Mouse (Mus musculus): ENCODE results near the gene Tmc3.

Tmc3 gene

DNA sequence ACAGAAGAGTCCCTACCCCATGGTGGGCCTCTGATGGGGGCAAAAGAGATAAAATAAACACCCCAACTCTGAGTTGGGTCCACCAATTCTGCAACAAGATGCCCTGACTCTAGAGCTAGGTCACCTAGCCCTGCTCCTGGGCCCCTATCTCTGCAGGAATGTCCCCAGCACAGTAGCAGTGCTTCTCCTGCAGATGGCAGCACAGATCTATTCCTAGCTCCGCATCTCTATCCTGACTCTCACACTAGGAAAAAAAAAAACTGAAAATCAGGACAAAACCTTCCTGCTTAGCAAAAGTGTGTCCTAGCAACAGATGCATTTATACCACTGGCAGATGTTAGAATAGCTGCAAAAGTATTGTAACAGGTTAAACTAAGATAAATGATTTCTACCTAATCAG is 84.0 kb downstream of the Tmc3 start:
- no peak for DNase-seq (ENCODE audit: low spot score in 2 of 2)

GRCm38 (mm10) chr7:83671573-83671972 is 86.8 kb downstream of the Tmc3 start:
- no peak for DNase-seq (ENCODE audit: low spot score in 2 of 2)
